Mouse (Mus musculus) urinary bladder, adult 2 months (tissue): ENCODE measurements around the gene Zdhhc17. TPM values are rescaled to one million over a fixed set of nuclear protein-coding genes. Genes with fewer than 3 reads are reported as not detected.

Source experiments
- DNase-seq: peaks from one replicate; pipeline ENCODE4 v3.0.0; 2022; ENCODE audit warnings: low spot score
- polyA plus RNA-seq: library from polyadenylated mRNA; depleted of rRNA; stranded (reverse); fragments of >200 nt; gene quantifications from 2 replicates; pipeline ENCODE4 v1.2.3, GENCODE M21; 2012; rRNA removed

The Zdhhc17 gene
- polyA plus RNA-seq, 1 experiment, result 24.9 TPM

GRCm38 (mm10) chr10:110921890-110922289 lies 88.0 kb downstream of the Zdhhc17 start:
- no peak for DNase-seq

- DNase-seq, result no peak
These were observed 89.5 kb downstream of the Zdhhc17 start for GRCm38 (mm10) chr10:110920368-110920950.

GRCm38 (mm10) chr10:110919531-110920343 lies 90.2 kb downstream of the Zdhhc17 start, which contains the start of gene Csrp2:
TSS of gene Csrp2 (plus strand) at chr10:110919789.
- DNase-seq, result peak; percentile 85

GRCm38 (mm10) chr10:110918414-110919391 lies 91.2 kb downstream of the Zdhhc17 start:
- DNase-seq, result no peak

GRCm38 (mm10) chr10:110917521-110917920 lies 92.4 kb downstream of the Zdhhc17 start:
- DNase-seq, result no peak

- DNase-seq, result no peak
These were observed 93.1 kb downstream of the Zdhhc17 start for GRCm38 (mm10) chr10:110916666-110917344.

- DNase-seq, result no peak
These were observed 106.1 kb downstream of the Zdhhc17 start for GRCm38 (mm10) chr10:110903862-110904261.

- DNase-seq, result no peak
These were observed 110.0 kb downstream of the Zdhhc17 start for GRCm38 (mm10) chr10:110899744-110900501.

Other genes starting within 250 kb of the Zdhhc17 start
- 370 and 450 TPM in 2 replicates for gene Csrp2, start 90.4 kb downstream of the Zdhhc17 start, polyA plus RNA-seq
- 10.7 and 11.3 TPM in 2 replicates for gene Osbpl8, start 154.6 kb upstream of the Zdhhc17 start, polyA plus RNA-seq